Mouse (Mus musculus): ENCODE data around the gene Trio. TPM values are rescaled to one million over a fixed set of nuclear protein-coding genes. Genes with fewer than 3 reads are reported as not detected.

Gene Trio
- polyA plus RNA-seq, 1 experiment: 12.0 TPM

- DNase-seq (ENCODE audit: low read depth, low spot score): no peak
- 93% methylated on average over 6 of the region's 6 CpGs for WGBS
Observed at GRCm38 (mm10) chr15:27790699-27791098, 234.9 kb downstream of the Trio start.

GRCm38 (mm10) chr15:27789325-27789724, 236.3 kb downstream of the Trio start:
- 68% methylated on average over 3 of the region's 3 CpGs for WGBS

GRCm38 (mm10) chr15:27788122-27788759, 237.4 kb downstream of the Trio start:
- DNase-seq (ENCODE audit: low read depth, low spot score): no peak
- WGBS: 76% methylated on average over 17 of the region's 17 CpGs

More at GRCm38 (mm10) chr15:27789325-27789724, 236.3 kb downstream of the Trio start:
- no peak for DNase-seq (ENCODE audit: low read depth, low spot score)

- DNase-seq (ENCODE audit: low read depth, low spot score): no peak
- 84% methylated on average over 4 of the region's 4 CpGs for WGBS
Observed at GRCm38 (mm10) chr15:27787151-27787550, 238.5 kb downstream of the Trio start.

GRCm38 (mm10) chr15:27786418-27786817, 239.2 kb downstream of the Trio start:
- WGBS: 72% methylated on average over 11 of the region's 11 CpGs

GRCm38 (mm10) chr15:27785280-27786001, 240.2 kb downstream of the Trio start:
- WGBS: 5% methylated on average over 12 of the region's 12 CpGs
- peak; percentile 56 for DNase-seq (ENCODE audit: low read depth, low spot score)

More at GRCm38 (mm10) chr15:27786418-27786817, 239.2 kb downstream of the Trio start:
- DNase-seq (ENCODE audit: low read depth, low spot score): no peak

GRCm38 (mm10) chr15:27784126-27784563, 241.5 kb downstream of the Trio start:
- 3% methylated on average over 10 of the region's 10 CpGs for WGBS
- peak; percentile 61 for DNase-seq (ENCODE audit: low read depth, low spot score)

- DNase-seq (ENCODE audit: low read depth, low spot score): no peak
- 9% methylated on average over 12 of the region's 12 CpGs for WGBS
Observed at GRCm38 (mm10) chr15:27783541-27784125, 242.0 kb downstream of the Trio start.

- 50% methylated on average over 8 of the region's 8 CpGs for WGBS
- DNase-seq (ENCODE audit: low read depth, low spot score): no peak
Observed at GRCm38 (mm10) chr15:27783092-27783491, 242.6 kb downstream of the Trio start.

GRCm38 (mm10) chr15:27782383-27783036, 243.1 kb downstream of the Trio start:
- DNase-seq (ENCODE audit: low read depth, low spot score): no peak
- whole genome bisulfite sequencing: 41% methylated on average over 15 of the region's 15 CpGs

- no peak for DNase-seq (ENCODE audit: low read depth, low spot score)
- 80% methylated on average over 10 of the region's 10 CpGs for WGBS
Observed at GRCm38 (mm10) chr15:27779827-27780226, 245.8 kb downstream of the Trio start.

GRCm38 (mm10) chr15:27779398-27779797, 246.2 kb downstream of the Trio start:
- WGBS: 78% methylated on average over 11 of the region's 11 CpGs
- DNase-seq (ENCODE audit: low read depth, low spot score): no peak

- no peak for DNase-seq (ENCODE audit: low read depth, low spot score)
- WGBS: 46% methylated on average over 3 of the region's 3 CpGs
Observed at GRCm38 (mm10) chr15:27778256-27778655, 247.4 kb downstream of the Trio start.

GRCm38 (mm10) chr15:27777455-27778190, 248.0 kb downstream of the Trio start:
- WGBS: 48% methylated on average over 11 of the region's 11 CpGs

GRCm38 (mm10) chr15:27774481-27774880, 251.2 kb downstream of the Trio start:
- 61% methylated on average over 7 of the region's 7 CpGs for WGBS
- no peak for DNase-seq (ENCODE audit: low read depth, low spot score)

More at GRCm38 (mm10) chr15:27777455-27778190, 248.0 kb downstream of the Trio start:
- no peak for DNase-seq (ENCODE audit: low read depth, low spot score)

- no peak for DNase-seq (ENCODE audit: low read depth, low spot score)
- WGBS: 69% methylated on average over 7 of the region's 7 CpGs
Observed at GRCm38 (mm10) chr15:27772125-27772627, 253.5 kb downstream of the Trio start.

- DNase-seq (ENCODE audit: low read depth, low spot score): no peak
- 78% methylated on average over 7 of the region's 7 CpGs for WGBS
Observed at GRCm38 (mm10) chr15:27771581-27771980, 254.1 kb downstream of the Trio start.

- DNase-seq (ENCODE audit: low read depth, low spot score): no peak
- WGBS: 70% methylated on average over 12 of the region's 12 CpGs
Observed at GRCm38 (mm10) chr15:27770513-27771196, 255.0 kb downstream of the Trio start.

GRCm38 (mm10) chr15:27761416-27761815, 264.2 kb downstream of the Trio start:
- WGBS: 84% methylated on average over 3 of the region's 3 CpGs

More at GRCm38 (mm10) chr15:27761416-27761815, 264.2 kb downstream of the Trio start:
- no peak for DNase-seq (ENCODE audit: low read depth, low spot score)

Measured in large intestine, adult 2 months (tissue).